Mouse (Mus musculus): ENCODE data around the gene Sec23a.

DNA sequence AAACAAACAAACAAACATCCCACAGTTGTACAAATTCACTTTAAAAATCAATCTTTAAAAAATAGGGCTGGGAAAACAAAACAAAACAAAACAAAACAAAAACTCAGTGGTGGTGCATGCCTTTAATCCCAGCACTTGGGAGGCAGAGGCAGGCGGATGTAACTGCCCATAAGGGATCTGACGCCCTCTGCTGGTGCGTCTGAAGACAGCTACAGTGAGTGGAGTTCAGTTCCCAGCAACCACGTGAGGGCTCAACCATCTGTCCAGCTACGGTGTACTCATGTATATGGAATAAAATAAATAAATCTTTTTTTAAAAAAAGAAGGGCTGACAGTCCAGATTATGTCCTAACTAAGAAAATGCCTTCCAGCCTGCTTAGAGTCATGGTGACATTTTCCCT is 20.3 kb upstream of the Sec23a start:
- TF ChIP-seq EP300 (IDR thresholded peaks at IDR 0.05; ENCODE audit: low read depth) (no peak), CTCF (IDR thresholded peaks at IDR 0.05; ENCODE audit: low read depth) (peak; percentile 71)
